In genomic region chr5:123346701-123347270, GRCm38 (mm10) we compare ENCODE assay signal across 8 mouse cellular contexts. TPM values are rescaled to one million over a fixed set of nuclear protein-coding genes. Genes with fewer than 3 reads are reported as not detected.
A peak's percentile ranks its signal among the peaks of the same experiment; 100 is the strongest.
DNase-seq lines count a peak whose midpoint lies in the region; ATAC-seq and TF ChIP-seq lines count a peak whose summit lies in the region.

No protein-coding gene starts in this region.

- H3K4me3 ChIP-seq in left cerebral cortex, adult 2 months = peak overlapping the region; percentile 86
- peak overlapping the region; percentile 96 for H3K4me3 ChIP-seq in forebrain, embryonic 14.5 days (ENCODE audit: low read depth, low read length)
- H3K4me3 ChIP-seq in neural tube, embryonic 13.5 days = peak overlapping the region; percentile 63

- no peaks in the 10 kb centered on the region for H3K9me3 ChIP-seq in forebrain, embryonic 14.5 days (replicated peaks; ENCODE audit: control insufficient read depth, low read length)
- H3K9me3 ChIP-seq in neural tube, embryonic 13.5 days = no peaks in the 10 kb centered on the region

- H3K4me1 ChIP-seq in forebrain, embryonic 14.5 days (ENCODE audit: control insufficient read depth, insufficient read depth, low read length) = peaks cover 19% of the 10 kb centered on the region
- H3K4me1 ChIP-seq in neural tube, embryonic 13.5 days (replicated peaks) = peaks cover 57% of the 10 kb centered on the region

- no peaks in the 10 kb centered on the region for H3K27me3 ChIP-seq in forebrain, embryonic 14.5 days (replicated peaks; ENCODE audit: control insufficient read depth, insufficient read depth, low read length)
- H3K27me3 ChIP-seq in neural tube, embryonic 13.5 days = no peaks in the 10 kb centered on the region

- 61% methylated on average over 7 of the region's 7 CpGs for WGBS in forebrain, embryonic 14.5 days
- WGBS in neural tube, embryonic 13.5 days = 54% methylated on average over 7 of the region's 7 CpGs

- no peak for ATAC-seq in forebrain, embryonic 14.5 days
- ATAC-seq in neural tube, embryonic 13.5 days (ENCODE audit: low read depth) = no peak
- ATAC-seq in cerebellum, adult (ENCODE audit: insufficient number of reproducible peaks, low FRiP score, low TSS enrichment) = no peak

- intact Hi-C loops in left cerebral cortex, adult 2 months (cut with DNase I) = no loop called here
- intact Hi-C loops in left cerebral cortex, postnatal 10 days (cut with DNase I) = no loop called here

- TF ChIP-seq CTCF in left cerebral cortex, adult 2 months (IDR thresholded peaks at IDR 0.05) = no peak

- H3K4me2 ChIP-seq in forebrain, embryonic 14.5 days (ENCODE audit: low read length) = peak overlapping the region; percentile 81
- peak overlapping the region; percentile 89 for H3K4me2 ChIP-seq in neural tube, embryonic 13.5 days

- peak overlapping the region; percentile 99 for H3K9ac ChIP-seq in forebrain, embryonic 14.5 days (ENCODE audit: low read length)
- peak overlapping the region; percentile 89 for H3K9ac ChIP-seq in neural tube, embryonic 13.5 days

- H3K27ac ChIP-seq in left cerebral cortex, adult 2 months = peak overlapping the region; percentile 71
- H3K27ac ChIP-seq in forebrain, embryonic 14.5 days (ENCODE audit: low read depth, low read length) = peak overlapping the region; percentile 100
- H3K27ac ChIP-seq in neural tube, embryonic 13.5 days (replicated peaks) = peak overlapping the region; percentile 99

- DNase-seq in left cerebral cortex, adult 2 months (ENCODE audit: extremely low spot score in 1 of 2, low spot score in 2 of 2) = no peak
- DNase-seq in left cerebral cortex, postnatal 10 days (ENCODE audit: extremely low spot score in 1 of 2, low spot score in 2 of 2) = no peak
- no peak for DNase-seq in forebrain, embryonic 14.5 days (ENCODE audit: low spot score)
- peak; percentile 71 to 89 for DNase-seq in kidney, postnatal 36 days
- no peak for DNase-seq in cerebellum, postnatal 10 days
- DNase-seq in right cerebral cortex, postnatal 36 days (ENCODE audit: low spot score in 2 of 2) = no peak

- peaks cover 19% of the 10 kb centered on the region for H3K36me3 ChIP-seq in forebrain, embryonic 14.5 days (ENCODE audit: control insufficient read depth, insufficient read depth, low read length)
- H3K36me3 ChIP-seq in neural tube, embryonic 13.5 days = no peaks in the 10 kb centered on the region; the same call in 1 of the 2 replicates

RNA-seq across cellular contexts. Expression of gene Bcl7a, which starts 3.2 kb away (rescaled TPM):
- total RNA-seq in left cerebral cortex, adult 2 months (2021) = 10 to 100 TPM; 65.4 to 68.2 TPM
- 10 to 100 TPM; 81.4 to 83.3 TPM for total RNA-seq in left cerebral cortex, postnatal 10 days (2021)
- 71.6 and 78.2 TPM in 2 replicates for polyA plus RNA-seq in forebrain, embryonic 14.5 days (2014; fragmentation: Nextera tagmentation; extraction: Ambion mirVana)
- 47.4 and 52.6 TPM in 2 replicates for polyA plus RNA-seq in neural tube, embryonic 13.5 days (2015; fragmentation: Nextera tagmentation; extraction: Ambion mirVana)

RNA-seq across cellular contexts. Expression of gene Mlxip, which starts 47.8 kb away (rescaled TPM):
- 10 to 100 TPM; 20.5 to 20.8 TPM for total RNA-seq in left cerebral cortex, adult 2 months (2021)
- 10 to 100 TPM; 22.6 to 24.6 TPM for total RNA-seq in left cerebral cortex, postnatal 10 days (2021)
- polyA plus RNA-seq in forebrain, embryonic 14.5 days (2014; fragmentation: Nextera tagmentation; extraction: Ambion mirVana) = 11.5 and 15.2 TPM in 2 replicates
- polyA plus RNA-seq in neural tube, embryonic 13.5 days (2015; fragmentation: Nextera tagmentation; extraction: Ambion mirVana) = 23.5 and 28.4 TPM in 2 replicates

Comparison
In these comparisons a context has a peak if more than half of its experiments do, and no peak if none do; other contexts are left out.
1. DNase-seq: peak in kidney, postnatal 36 days (2 of 2); none in left cerebral cortex, adult 2 months (0 of 2), left cerebral cortex, postnatal 10 days (0 of 2), forebrain, embryonic 14.5 days (single experiment), cerebellum, postnatal 10 days (0 of 2) and right cerebral cortex, postnatal 36 days (0 of 2).
2. Peak in every context shown above with its lines, with median percentiles within 50 percentile points of each other: H3K27ac ChIP-seq and H3K4me3 ChIP-seq.